Comparison of ENCODE assay signal across 7 mouse cellular contexts in the genomic region with DNA sequence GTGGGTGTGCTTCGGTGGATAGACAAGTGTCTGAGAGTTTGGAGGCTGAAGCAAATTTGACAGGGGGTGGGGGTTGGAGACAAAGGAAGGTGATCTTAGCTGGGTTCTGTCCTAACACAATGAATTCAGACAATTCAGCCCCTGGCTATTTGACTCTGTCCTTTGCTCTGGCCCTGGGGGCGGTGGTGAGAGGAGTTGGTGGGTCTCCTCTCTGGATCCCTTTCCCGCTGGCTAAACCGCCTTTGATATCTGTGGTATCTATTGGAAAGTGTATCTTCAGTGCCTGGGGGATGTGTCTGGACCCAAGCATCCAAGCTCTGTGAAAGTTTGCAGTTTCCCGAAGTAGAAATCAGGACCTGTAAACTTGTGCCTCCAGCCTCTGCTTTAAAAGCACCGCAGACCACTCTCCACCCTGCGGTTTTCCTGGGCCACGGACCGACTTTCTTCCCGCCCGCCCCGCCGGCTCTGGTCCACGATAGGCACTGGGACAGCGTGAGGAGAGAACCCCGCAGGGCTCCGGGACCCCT. TPM values are rescaled to one million over a fixed set of nuclear protein-coding genes. Genes with fewer than 3 reads are reported as not detected.
DNase-seq lines count a peak whose midpoint lies in the region; ATAC-seq and TF ChIP-seq lines count a peak whose summit lies in the region.

No protein-coding gene starts in this region.

- peak overlapping the region; percentile 90 for H3K27ac ChIP-seq in lung, embryonic 14.5 days (ENCODE audit: low read depth)
- peak overlapping the region; percentile 94 for H3K27ac ChIP-seq in embryonic facial prominence, embryonic 15.5 days (replicated peaks)
- peak overlapping the region; percentile 57; the same call in 1 of the 2 replicates for H3K27ac ChIP-seq in intestine, postnatal 0 days (ENCODE audit: low read depth, low read length)
- H3K27ac ChIP-seq in neural tube, embryonic 15.5 days (replicated peaks) = peak overlapping the region; percentile 48; the same call in 1 of the 2 replicates

- 0 out of 2 replicates have a peak, but pooled peaks cover 3% of the 10 kb centered on the region for H3K36me3 ChIP-seq in lung, embryonic 14.5 days (ENCODE audit: insufficient read depth)
- no peaks in the 10 kb centered on the region for H3K36me3 ChIP-seq in embryonic facial prominence, embryonic 15.5 days
- no peaks in the 10 kb centered on the region for H3K36me3 ChIP-seq in intestine, postnatal 0 days (ENCODE audit: control insufficient read depth, insufficient read depth)
- no peaks in the 10 kb centered on the region for H3K36me3 ChIP-seq in neural tube, embryonic 15.5 days

- peaks cover 8% of the 10 kb centered on the region for H3K4me1 ChIP-seq in lung, embryonic 14.5 days (ENCODE audit: insufficient read depth)
- 0 out of 2 replicates have a peak, but pooled peaks cover 21% of the 10 kb centered on the region for H3K4me1 ChIP-seq in embryonic facial prominence, embryonic 15.5 days
- H3K4me1 ChIP-seq in intestine, postnatal 0 days (replicated peaks; ENCODE audit: control insufficient read depth, insufficient read depth, low read length) = 0 out of 2 replicates have a peak, but pooled peaks cover 3% of the 10 kb centered on the region
- peaks cover 20% of the 10 kb centered on the region for H3K4me1 ChIP-seq in neural tube, embryonic 15.5 days

- peak; percentile 4; the same call in 1 of the 2 replicates for ATAC-seq in lung, embryonic 14.5 days (ENCODE audit: insufficient read depth)
- ATAC-seq in embryonic facial prominence, embryonic 15.5 days (ENCODE audit: insufficient number of reproducible peaks, low FRiP score, low TSS enrichment, low read depth) = 0 out of 2 replicates have a peak, but pooled peaks have one; percentile 2
- ATAC-seq in intestine, postnatal 0 days = 0 out of 2 replicates have a peak, but pooled peaks have one; percentile 9
- no peak for ATAC-seq in neural tube, embryonic 15.5 days (ENCODE audit: low FRiP score)
- no peak for ATAC-seq in activated CD4-positive, CD25-positive, alpha-beta regulatory T cell, adult 4 months

- H3K4me3 ChIP-seq in lung, embryonic 14.5 days (ENCODE audit: low read depth, low read length) = peak overlapping the region; percentile 89
- peak overlapping the region; percentile 85 for H3K4me3 ChIP-seq in embryonic facial prominence, embryonic 15.5 days (replicated peaks)
- peak overlapping the region; percentile 80 for H3K4me3 ChIP-seq in intestine, postnatal 0 days (ENCODE audit: low read depth, low read length)
- H3K4me3 ChIP-seq in neural tube, embryonic 15.5 days (replicated peaks) = peak overlapping the region; percentile 73

- no peaks in the 10 kb centered on the region for H3K27me3 ChIP-seq in lung, embryonic 14.5 days (ENCODE audit: insufficient read depth, low read length)
- H3K27me3 ChIP-seq in embryonic facial prominence, embryonic 15.5 days = no peaks in the 10 kb centered on the region
- H3K27me3 ChIP-seq in intestine, postnatal 0 days (replicated peaks; ENCODE audit: control insufficient read depth, insufficient read depth, low read length) = no peaks in the 10 kb centered on the region
- H3K27me3 ChIP-seq in neural tube, embryonic 15.5 days (replicated peaks) = peaks cover 43% of the 10 kb centered on the region

- no peaks in the 10 kb centered on the region for H3K9me3 ChIP-seq in lung, embryonic 14.5 days (ENCODE audit: low read depth, low read length)
- no peaks in the 10 kb centered on the region for H3K9me3 ChIP-seq in embryonic facial prominence, embryonic 15.5 days (replicated peaks)
- H3K9me3 ChIP-seq in intestine, postnatal 0 days (ENCODE audit: control insufficient read depth) = no peaks in the 10 kb centered on the region
- no peaks in the 10 kb centered on the region for H3K9me3 ChIP-seq in neural tube, embryonic 15.5 days (replicated peaks)

- TF ChIP-seq CTCF in lung, embryonic 14.5 days (IDR thresholded peaks at IDR 0.05; ENCODE audit: low read depth) = no peak
- no peak for TF ChIP-seq CTCF in intestine, postnatal 0 days (IDR thresholded peaks at IDR 0.05; ENCODE audit: low read depth)

- 3% methylated on average over 17 of the region's 17 CpGs for WGBS in lung, embryonic 14.5 days
- 2% methylated on average over 14 of the region's 17 CpGs for WGBS in embryonic facial prominence, embryonic 15.5 days
- WGBS in intestine, postnatal 0 days = 12% methylated on average over 16 of the region's 17 CpGs
- 2% methylated on average over 17 of the region's 17 CpGs for WGBS in neural tube, embryonic 15.5 days

- peak overlapping the region; percentile 65 for H3K4me2 ChIP-seq in lung, embryonic 14.5 days
- peak overlapping the region; percentile 87 for H3K4me2 ChIP-seq in embryonic facial prominence, embryonic 15.5 days (replicated peaks)
- peak overlapping the region; percentile 99 for H3K4me2 ChIP-seq in intestine, postnatal 0 days (replicated peaks; ENCODE audit: low read depth)
- H3K4me2 ChIP-seq in neural tube, embryonic 15.5 days = peak overlapping the region; percentile 100

- DNase-seq in lung, embryonic 14.5 days = no peak
- no peak for DNase-seq in lung, postnatal 14 days
- DNase-seq in adrenal gland, adult (ENCODE audit: inconsistent age in 2 of 2, low spot score in 1 of 2) = no peak

- H3K9ac ChIP-seq in lung, embryonic 14.5 days = peak overlapping the region; percentile 87
- H3K9ac ChIP-seq in embryonic facial prominence, embryonic 15.5 days = peak overlapping the region; percentile 84
- peak overlapping the region; percentile 71 for H3K9ac ChIP-seq in intestine, postnatal 0 days (ENCODE audit: low read depth, low read length)
- peak overlapping the region; percentile 72 for H3K9ac ChIP-seq in neural tube, embryonic 15.5 days (replicated peaks)

RNA-seq across cellular contexts. Expression of gene Lhfpl2, which starts 0.5 kb away (rescaled TPM):
- polyA plus RNA-seq in lung, embryonic 14.5 days (2014; fragmentation: Nextera tagmentation; extraction: Ambion mirVana) = 61.2 and 64.5 TPM in 2 replicates
- polyA plus RNA-seq in embryonic facial prominence, embryonic 15.5 days (2015; fragmentation: Nextera tagmentation; extraction: Ambion mirVana) = 77.0 and 91.6 TPM in 2 replicates
- polyA plus RNA-seq in intestine, postnatal 0 days (2015; fragmentation: Nextera tagmentation; extraction: Ambion mirVana) = 10.2 and 10.9 TPM in 2 replicates
- 18.2 and 19.4 TPM in 2 replicates for polyA plus RNA-seq in neural tube, embryonic 15.5 days (2015; fragmentation: Nextera tagmentation; extraction: Ambion mirVana)
- not detected for polyA plus RNA-seq in activated CD4-positive, CD25-positive, alpha-beta regulatory T cell, adult 4 months (2017; shearing (Covaris generic))

Comparison
In these comparisons a context has a peak if more than half of its experiments do, and no peak if none do; other contexts are left out.
1. ATAC-seq: peak in lung, embryonic 14.5 days (single experiment), embryonic facial prominence, embryonic 15.5 days (single experiment) and intestine, postnatal 0 days (single experiment); none in neural tube, embryonic 15.5 days (single experiment) and activated CD4-positive, CD25-positive, alpha-beta regulatory T cell, adult 4 months (single experiment).
2. RNA of gene Lhfpl2, which starts 0.5 kb away (polyA plus RNA-seq): 77.0 to 91.6 TPM in embryonic facial prominence, embryonic 15.5 days, 61.2 to 64.5 TPM in lung, embryonic 14.5 days, 18.2 to 19.4 TPM in neural tube, embryonic 15.5 days and 10.2 to 10.9 TPM in intestine, postnatal 0 days; not detected in activated CD4-positive, CD25-positive, alpha-beta regulatory T cell, adult 4 months; every median in the first group is over 10 times any median in the second.
3. Peak in every context shown above with its lines, with median percentiles within 50 percentile points of each other: H3K27ac ChIP-seq, H3K4me2 ChIP-seq, H3K4me3 ChIP-seq and H3K9ac ChIP-seq.